In the genomic region with DNA sequence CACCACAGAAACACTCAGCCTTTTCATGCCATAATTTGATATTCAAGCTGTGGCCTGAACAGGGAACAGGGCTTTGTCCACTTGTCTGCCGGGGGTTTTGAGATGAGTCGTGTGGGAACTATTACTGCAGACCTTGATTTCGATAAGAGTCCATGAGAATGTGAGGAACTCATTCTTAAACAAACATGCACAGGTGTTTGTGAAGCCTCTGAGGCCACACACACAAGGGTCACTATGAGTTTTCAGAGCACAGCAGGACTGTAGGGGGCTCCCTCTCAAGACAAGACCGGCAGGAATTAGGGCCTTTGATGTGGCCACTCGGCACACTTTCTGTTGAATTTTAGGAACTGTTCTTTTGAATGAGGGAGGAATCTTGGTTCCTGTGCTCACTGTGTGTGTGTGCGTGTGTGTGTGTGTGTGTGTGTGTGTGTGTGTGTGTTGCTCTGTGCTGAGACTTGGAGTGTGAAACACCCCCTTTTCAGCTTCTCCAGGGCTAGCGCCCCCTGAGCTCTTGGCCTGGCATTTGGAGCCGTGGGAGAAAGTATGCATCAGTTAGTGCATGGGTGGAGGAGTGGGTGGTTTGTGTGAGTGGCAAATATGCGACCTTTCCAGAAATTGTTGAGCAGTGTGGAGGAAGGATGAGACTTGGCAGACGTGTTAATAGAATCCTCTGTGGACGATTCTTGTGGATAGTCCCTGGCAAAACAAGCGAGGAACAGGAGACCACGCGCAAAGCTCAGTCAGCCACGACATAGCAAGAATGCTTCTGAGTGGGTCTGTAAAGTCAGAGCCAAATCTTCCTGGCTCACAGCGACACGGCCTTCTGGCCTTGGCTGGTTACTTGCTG, we compare ENCODE assay signal across 8 mouse cellular contexts. TPM values are rescaled to one million over a fixed set of nuclear protein-coding genes. Genes with fewer than 3 reads are reported as not detected.
DNase-seq lines count a peak whose midpoint lies in the region; ATAC-seq and TF ChIP-seq lines count a peak whose summit lies in the region.

No protein-coding gene starts in this region.

- POLR2A ChIA-PET in Patski (lab: Charles Lee): interaction anchor here (0.6 to 1.2 kb wide), 3 partner anchors 21 to 1148 kb away, joined by 3 read pairs; no protein-coding TSS in a partner anchor

- H3K4me3 ChIP-seq in heart, postnatal 0 days (ENCODE audit: low read depth, low read length): no peak overlapping the region
- no peak overlapping the region for H3K4me3 ChIP-seq in liver, embryonic 14.5 days (ENCODE audit: insufficient read depth in 1 of 2, low read depth in 2 of 2, low read length in 2 of 2)

- TF ChIP-seq CTCF in heart, postnatal 0 days (IDR thresholded peaks at IDR 0.05; ENCODE audit: low read depth): 0 out of 2 replicates have a peak, but pooled peaks have one; percentile 1
- peak; percentile 59 for TF ChIP-seq CTCF in Patski (IDR thresholded peaks at IDR 0.05)
- TF ChIP-seq CTCF in liver, embryonic 14.5 days (IDR thresholded peaks at IDR 0.05; ENCODE audit: low read depth): 0 out of 2 replicates have a peak, but pooled peaks have one; percentile 14

- H3K4me2 ChIP-seq in heart, postnatal 0 days (ENCODE audit: low read depth, low read length): no peak overlapping the region
- H3K4me2 ChIP-seq in liver, embryonic 14.5 days (ENCODE audit: low read depth): no peak overlapping the region

- CTCF ChIA-PET in Patski (lab: Charles Lee): interaction anchor here (0.8 to 1.2 kb wide), 3 partner anchors 8 to 13 kb away, joined by 3 to 4 read pairs (median 3); no protein-coding TSS in a partner anchor

- H3K4me1 ChIP-seq in heart, postnatal 0 days (ENCODE audit: control insufficient read depth, insufficient read depth): peaks cover 37% of the 10 kb centered on the region
- peaks cover 14 to 37% of the 10 kb centered on the region in 2 experiments for H3K4me1 ChIP-seq in liver, embryonic 14.5 days (replicated peaks; ENCODE audit: control insufficient read depth in 2 of 2, insufficient read depth in 2 of 2, low read length in 1 of 2)

- WGBS in heart, postnatal 0 days: 41% methylated on average over 17 of the region's 17 CpGs
- 76% methylated on average over 17 of the region's 17 CpGs for WGBS in liver, embryonic 14.5 days (ENCODE audit: insufficient replicate concordance)

- H3K27ac ChIP-seq in heart, postnatal 0 days (ENCODE audit: low read depth): peak overlapping the region; percentile 76
- H3K27ac ChIP-seq in liver, embryonic 14.5 days: no peak overlapping the region

- TF ChIP-seq EP300 in heart, postnatal 0 days (IDR thresholded peaks at IDR 0.05; ENCODE audit: low read depth): no peak
- TF ChIP-seq EP300 in liver, embryonic 14.5 days (IDR thresholded peaks at IDR 0.05; ENCODE audit: low read depth): no peak

- H3K9me3 ChIP-seq in heart, postnatal 0 days (replicated peaks; ENCODE audit: control insufficient read depth, low read length): no peaks in the 10 kb centered on the region
- peaks cover 4% of the 10 kb centered on the region; the same call in 1 of the 2 replicates for H3K9me3 ChIP-seq in liver, embryonic 14.5 days (ENCODE audit: control insufficient read depth, low read length)

- no peak for ATAC-seq in heart, postnatal 0 days (ENCODE audit: insufficient read depth, low read depth)
- ATAC-seq in Patski: no peak
- ATAC-seq in liver, embryonic 14.5 days (ENCODE audit: insufficient read depth): no peak

- in situ Hi-C loops in Patski (cut with MboI; ENCODE audit: low pct_unique_long_range_greater_than_20kb): no loop called here

- no peak overlapping the region for H3K9ac ChIP-seq in heart, postnatal 0 days (replicated peaks; ENCODE audit: low read depth, low read length)
- H3K9ac ChIP-seq in liver, embryonic 14.5 days (replicated peaks): no peak overlapping the region

- intact Hi-C loops in heart, postnatal 10 days (cut with DNase I): no loop called here
- intact Hi-C loops in gastrocnemius, postnatal 36 days (cut with DNase I): no loop called here

- no peak for DNase-seq in heart, postnatal 0 days (ENCODE audit: low spot score)
- DNase-seq in heart, postnatal 10 days: no peak
- DNase-seq in Patski (ENCODE audit: low read depth, low spot score): peak; percentile 46
- peak; percentile 42 to 50 for DNase-seq in frontal cortex, postnatal 25 days (ENCODE audit: low spot score in 2 of 2)
- DNase-seq in liver, embryonic 14.5 days (ENCODE audit: low read depth in 3 of 3, low spot score in 3 of 3): no peak
- DNase-seq in embryo, embryonic 11 days: no peak
- no peak for DNase-seq in gastrocnemius, postnatal 36 days
- no peak for DNase-seq in ovary, postnatal 10 days (ENCODE audit: low spot score)

- peaks cover 24% of the 10 kb centered on the region for H3K36me3 ChIP-seq in heart, postnatal 0 days (replicated peaks; ENCODE audit: control insufficient read depth, insufficient read depth, low read length)
- H3K36me3 ChIP-seq in liver, embryonic 14.5 days (replicated peaks; ENCODE audit: control insufficient read depth, insufficient read depth, low read depth): peaks cover 20% of the 10 kb centered on the region

- H3K27me3 ChIP-seq in heart, postnatal 0 days (ENCODE audit: control insufficient read depth, insufficient read depth, low read length): no peaks in the 10 kb centered on the region
- H3K27me3 ChIP-seq in Patski: no peaks in the 10 kb centered on the region
- no peaks in the 10 kb centered on the region for H3K27me3 ChIP-seq in liver, embryonic 14.5 days (ENCODE audit: control insufficient read depth, insufficient read depth, low read length)

RNA-seq across cellular contexts. Expression of a gene that starts 5.2 kb away (rescaled TPM):
- total RNA-seq in heart, postnatal 0 days (2014; rRNA removed; ENCODE audit: low replicate concordance): 37.3 and 41.2 TPM in 2 replicates
- polyA plus RNA-seq in heart, postnatal 0 days (2015; fragmentation: Nextera tagmentation; extraction: Ambion mirVana): 25.0 and 29.1 TPM in 2 replicates
- total RNA-seq in heart, postnatal 10 days (2021): 10 to 100 TPM; 33.3 to 34.3 TPM
- 32.3 TPM for polyA plus RNA-seq in Patski (2021)
- polyA plus RNA-seq in liver, embryonic 14.5 days (2012; rRNA removed): 11.2 and 11.9 TPM in 2 replicates
- 9.4 and 10.8 TPM in 2 replicates for polyA plus RNA-seq in liver, embryonic 14.5 days (2014; fragmentation: Nextera tagmentation; extraction: Ambion mirVana)
- total RNA-seq in gastrocnemius, postnatal 36 days (2021): 10 to 100 TPM; 11.9 to 16.4 TPM

RNA-seq across cellular contexts. Expression of a gene that starts 35.4 kb away (rescaled TPM):
- 0.89 and 1.9 TPM in 2 replicates for total RNA-seq in heart, postnatal 0 days (2014; rRNA removed; ENCODE audit: low replicate concordance)
- 0.23 and 0.47 TPM in 2 replicates for polyA plus RNA-seq in heart, postnatal 0 days (2015; fragmentation: Nextera tagmentation; extraction: Ambion mirVana)
- total RNA-seq in heart, postnatal 10 days (2021): 1 to 10 TPM; 1.6 to 2.3 TPM
- 41.0 TPM for polyA plus RNA-seq in Patski (2021)
- polyA plus RNA-seq in liver, embryonic 14.5 days (2012; rRNA removed): 0.95 and 1.0 TPM in 2 replicates
- polyA plus RNA-seq in liver, embryonic 14.5 days (2014; fragmentation: Nextera tagmentation; extraction: Ambion mirVana): 0.33 and 0.45 TPM in 2 replicates
- total RNA-seq in gastrocnemius, postnatal 36 days (2021): under 1 TPM; 0.64 to 0.96 TPM

RNA-seq across cellular contexts. Expression of a gene that starts 46.5 kb away (rescaled TPM):
- total RNA-seq in heart, postnatal 0 days (2014; rRNA removed; ENCODE audit: low replicate concordance): 763 and 766 TPM in 2 replicates
- polyA plus RNA-seq in heart, postnatal 0 days (2015; fragmentation: Nextera tagmentation; extraction: Ambion mirVana): 480 and 487 TPM in 2 replicates
- total RNA-seq in heart, postnatal 10 days (2021): 100 to 1,000 TPM; 486 to 496 TPM
- 938 TPM for polyA plus RNA-seq in Patski (2021)
- polyA plus RNA-seq in liver, embryonic 14.5 days (2012; rRNA removed): 530 and 765 TPM in 2 replicates
- polyA plus RNA-seq in liver, embryonic 14.5 days (2014; fragmentation: Nextera tagmentation; extraction: Ambion mirVana): 774 and 804 TPM in 2 replicates
- total RNA-seq in gastrocnemius, postnatal 36 days (2021): 10 to 100 TPM; 43.5 to 51.8 TPM

RNA-seq across cellular contexts. Expression of a gene that starts 47.0 kb away (rescaled TPM):
- total RNA-seq in heart, postnatal 0 days (2014; rRNA removed; ENCODE audit: low replicate concordance): 104 and 144 TPM in 2 replicates
- 140 and 150 TPM in 2 replicates for polyA plus RNA-seq in heart, postnatal 0 days (2015; fragmentation: Nextera tagmentation; extraction: Ambion mirVana)
- total RNA-seq in heart, postnatal 10 days (2021): 10 to 100 TPM; 84.9 to 86.7 TPM
- 91.6 TPM for polyA plus RNA-seq in Patski (2021)
- polyA plus RNA-seq in liver, embryonic 14.5 days (2012; rRNA removed): 10.4 and 12.0 TPM in 2 replicates
- 14.4 and 17.3 TPM in 2 replicates for polyA plus RNA-seq in liver, embryonic 14.5 days (2014; fragmentation: Nextera tagmentation; extraction: Ambion mirVana)
- total RNA-seq in gastrocnemius, postnatal 36 days (2021): 10 to 100 TPM; 36.2 to 42.2 TPM

Comparison
In these comparisons a context has a peak if more than half of its experiments do, and no peak if none do; other contexts are left out.
1. DNase-seq: peak in Patski (single experiment) and frontal cortex, postnatal 25 days (2 of 2); none in heart, postnatal 0 days (single experiment), heart, postnatal 10 days (0 of 2), liver, embryonic 14.5 days (0 of 3), embryo, embryonic 11 days (single experiment), gastrocnemius, postnatal 36 days (0 of 2) and ovary, postnatal 10 days (single experiment).
2. CTCF ChIP-seq: peak in every context shown above with its lines; median percentile 59 in Patski; 14 in liver, embryonic 14.5 days; 1 in heart, postnatal 0 days.
3. RNA of a gene that starts 46.5 kb away (total RNA-seq): 763 to 766 TPM in heart, postnatal 0 days and 486 to 496 TPM in heart, postnatal 10 days; 43.5 to 51.8 TPM in gastrocnemius, postnatal 36 days; every median in the first group is over 4 times any median in the second.